Mouse (Mus musculus): ENCODE results near the gene Tnrc6c. TPM values are rescaled to one million over a fixed set of nuclear protein-coding genes. Genes with fewer than 3 reads are reported as not detected.
A peak's percentile ranks its signal among the peaks of the same experiment; 100 is the strongest.

Tnrc6c gene
- polyA plus RNA-seq, 1 experiment from 2014 or later: 18.9 TPM

- H3K4me3 ChIP-seq (ENCODE audit: low read length): no peak overlapping the region
- H3K27me3 ChIP-seq (replicated peaks; ENCODE audit: control insufficient read depth, insufficient read depth, low read length): no peaks in the 10 kb centered on the region
- no peak overlapping the region for H3K27ac ChIP-seq (ENCODE audit: low read depth, low read length)
- ATAC-seq: no peak
- peaks cover 29% of the 10 kb centered on the region for H3K4me1 ChIP-seq (ENCODE audit: control insufficient read depth, insufficient read depth, low read depth, low read length)
- H3K4me2 ChIP-seq (ENCODE audit: low read length): no peak overlapping the region
- WGBS: 67% methylated on average over 2 of the region's 2 CpGs
- H3K9ac ChIP-seq (ENCODE audit: low read depth, low read length): no peak overlapping the region
- no peaks in the 10 kb centered on the region for H3K9me3 ChIP-seq (ENCODE audit: control insufficient read depth, low read length)
- H3K36me3 ChIP-seq (ENCODE audit: control insufficient read depth, insufficient read depth, low read length): no peaks in the 10 kb centered on the region
Observed at GRCm38 (mm10) chr11:117629865-117630264, 24.2 kb upstream of the Tnrc6c start.

- Histone ChIP-seq H3K4me3 (ENCODE audit: low read length) (no peak overlapping the region), H3K4me1 (ENCODE audit: control insufficient read depth, insufficient read depth, low read depth, low read length) (peaks cover 27% of the 10 kb centered on the region), H3K9me3 (ENCODE audit: control insufficient read depth, low read length) (no peaks in the 10 kb centered on the region), H3K36me3 (ENCODE audit: control insufficient read depth, insufficient read depth, low read length) (no peaks in the 10 kb centered on the region), H3K27ac (ENCODE audit: low read depth, low read length) (no peak overlapping the region), H3K4me2 (ENCODE audit: low read length) (no peak overlapping the region), H3K27me3 (replicated peaks; ENCODE audit: control insufficient read depth, insufficient read depth, low read length) (no peaks in the 10 kb centered on the region), H3K9ac (ENCODE audit: low read depth, low read length) (no peak overlapping the region)
- ATAC-seq: no peak
- WGBS: 94% methylated on average over 10 of the region's 11 CpGs
Observed at GRCm38 (mm10) chr11:117630868-117631565, 23.1 kb upstream of the Tnrc6c start.

- H3K9me3 ChIP-seq (ENCODE audit: control insufficient read depth, low read length): no peaks in the 10 kb centered on the region
- H3K36me3 ChIP-seq (ENCODE audit: control insufficient read depth, insufficient read depth, low read length): no peaks in the 10 kb centered on the region
- peaks cover 12% of the 10 kb centered on the region for H3K4me1 ChIP-seq (ENCODE audit: control insufficient read depth, insufficient read depth, low read depth, low read length)
- no peak overlapping the region for H3K9ac ChIP-seq (ENCODE audit: low read depth, low read length)
- H3K4me2 ChIP-seq (ENCODE audit: low read length): no peak overlapping the region
- WGBS: 84% methylated on average over 3 of the region's 3 CpGs
- H3K27ac ChIP-seq (ENCODE audit: low read depth, low read length): no peak overlapping the region
- ATAC-seq: no peak
- no peaks in the 10 kb centered on the region for H3K27me3 ChIP-seq (replicated peaks; ENCODE audit: control insufficient read depth, insufficient read depth, low read length)
- no peak overlapping the region for H3K4me3 ChIP-seq (ENCODE audit: low read length)
Observed at GRCm38 (mm10) chr11:117633310-117633709, 20.8 kb upstream of the Tnrc6c start.

GRCm38 (mm10) chr11:117638386-117638785, 15.7 kb upstream of the Tnrc6c start:
- Histone ChIP-seq H3K4me1 (ENCODE audit: control insufficient read depth, insufficient read depth, low read depth, low read length) (peaks cover 6% of the 10 kb centered on the region; the same call in 1 of the 2 replicates), H3K36me3 (ENCODE audit: control insufficient read depth, insufficient read depth, low read length) (no peaks in the 10 kb centered on the region), H3K4me3 (ENCODE audit: low read length) (no peak overlapping the region), H3K27ac (ENCODE audit: low read depth, low read length) (no peak overlapping the region), H3K9ac (ENCODE audit: low read depth, low read length) (no peak overlapping the region), H3K4me2 (ENCODE audit: low read length) (no peak overlapping the region), H3K27me3 (replicated peaks; ENCODE audit: control insufficient read depth, insufficient read depth, low read length) (no peaks in the 10 kb centered on the region), H3K9me3 (ENCODE audit: control insufficient read depth, low read length) (no peaks in the 10 kb centered on the region)
- no peak for ATAC-seq
- WGBS: 31% methylated on average over 7 of the region's 7 CpGs

- H3K4me2 ChIP-seq (ENCODE audit: low read length): no peak overlapping the region
- no peak overlapping the region for H3K4me3 ChIP-seq (ENCODE audit: low read length)
- no peaks in the 10 kb centered on the region for H3K27me3 ChIP-seq (replicated peaks; ENCODE audit: control insufficient read depth, insufficient read depth, low read length)
- H3K9me3 ChIP-seq (ENCODE audit: control insufficient read depth, low read length): no peaks in the 10 kb centered on the region
- no peaks in the 10 kb centered on the region for H3K36me3 ChIP-seq (ENCODE audit: control insufficient read depth, insufficient read depth, low read length)
- ATAC-seq: no peak
- 58% methylated on average over 11 of the region's 11 CpGs for WGBS
- H3K27ac ChIP-seq (ENCODE audit: low read depth, low read length): no peak overlapping the region
- H3K9ac ChIP-seq (ENCODE audit: low read depth, low read length): no peak overlapping the region
- peaks cover 6% of the 10 kb centered on the region; the same call in 1 of the 2 replicates for H3K4me1 ChIP-seq (ENCODE audit: control insufficient read depth, insufficient read depth, low read depth, low read length)
Observed at GRCm38 (mm10) chr11:117638809-117639208, 15.3 kb upstream of the Tnrc6c start.

GRCm38 (mm10) chr11:117639331-117639970, 14.6 kb upstream of the Tnrc6c start:
- no peaks in the 10 kb centered on the region for H3K27me3 ChIP-seq (replicated peaks; ENCODE audit: control insufficient read depth, insufficient read depth, low read length)
- no peak overlapping the region for H3K4me2 ChIP-seq (ENCODE audit: low read length)
- peaks cover 6% of the 10 kb centered on the region; the same call in 1 of the 2 replicates for H3K4me1 ChIP-seq (ENCODE audit: control insufficient read depth, insufficient read depth, low read depth, low read length)
- 82% methylated on average over 7 of the region's 7 CpGs for WGBS
- no peaks in the 10 kb centered on the region for H3K36me3 ChIP-seq (ENCODE audit: control insufficient read depth, insufficient read depth, low read length)
- no peak for ATAC-seq
- no peaks in the 10 kb centered on the region for H3K9me3 ChIP-seq (ENCODE audit: control insufficient read depth, low read length)
- no peak overlapping the region for H3K27ac ChIP-seq (ENCODE audit: low read depth, low read length)
- no peak overlapping the region for H3K9ac ChIP-seq (ENCODE audit: low read depth, low read length)
- H3K4me3 ChIP-seq (ENCODE audit: low read length): no peak overlapping the region

GRCm38 (mm10) chr11:117642181-117642580, 11.9 kb upstream of the Tnrc6c start:
- no peaks in the 10 kb centered on the region for H3K9me3 ChIP-seq (ENCODE audit: control insufficient read depth, low read length)
- no peaks in the 10 kb centered on the region for H3K36me3 ChIP-seq (ENCODE audit: control insufficient read depth, insufficient read depth, low read length)
- no peak for ATAC-seq
- no peak overlapping the region for H3K4me2 ChIP-seq (ENCODE audit: low read length)
- no peak overlapping the region for H3K4me3 ChIP-seq (ENCODE audit: low read length)
- no peak overlapping the region for H3K9ac ChIP-seq (ENCODE audit: low read depth, low read length)
- peaks cover 3% of the 10 kb centered on the region; the same call in 1 of the 2 replicates for H3K4me1 ChIP-seq (ENCODE audit: control insufficient read depth, insufficient read depth, low read depth, low read length)
- no peak overlapping the region for H3K27ac ChIP-seq (ENCODE audit: low read depth, low read length)
- no peaks in the 10 kb centered on the region for H3K27me3 ChIP-seq (replicated peaks; ENCODE audit: control insufficient read depth, insufficient read depth, low read length)
- 89% methylated on average over 2 of the region's 2 CpGs for WGBS

GRCm38 (mm10) chr11:117643240-117643639, 10.8 kb upstream of the Tnrc6c start:
- no peak overlapping the region for H3K4me3 ChIP-seq (ENCODE audit: low read length)
- peaks cover 3% of the 10 kb centered on the region; the same call in 1 of the 2 replicates for H3K4me1 ChIP-seq (ENCODE audit: control insufficient read depth, insufficient read depth, low read depth, low read length)
- H3K27me3 ChIP-seq (replicated peaks; ENCODE audit: control insufficient read depth, insufficient read depth, low read length): no peaks in the 10 kb centered on the region
- no peaks in the 10 kb centered on the region for H3K9me3 ChIP-seq (ENCODE audit: control insufficient read depth, low read length)
- 56% methylated on average over 10 of the region's 10 CpGs for WGBS
- no peak overlapping the region for H3K4me2 ChIP-seq (ENCODE audit: low read length)
- no peaks in the 10 kb centered on the region for H3K36me3 ChIP-seq (ENCODE audit: control insufficient read depth, insufficient read depth, low read length)
- ATAC-seq: 0 out of 2 replicates have a peak, but pooled peaks have one; percentile 17
- H3K9ac ChIP-seq (ENCODE audit: low read depth, low read length): no peak overlapping the region
- H3K27ac ChIP-seq (ENCODE audit: low read depth, low read length): no peak overlapping the region

- no peak for ATAC-seq
- Histone ChIP-seq H3K4me1 (ENCODE audit: control insufficient read depth, insufficient read depth, low read depth, low read length) (no peaks in the 10 kb centered on the region), H3K27me3 (replicated peaks; ENCODE audit: control insufficient read depth, insufficient read depth, low read length) (no peaks in the 10 kb centered on the region; the same call in 1 of the 2 replicates), H3K9me3 (ENCODE audit: control insufficient read depth, low read length) (no peaks in the 10 kb centered on the region), H3K36me3 (ENCODE audit: control insufficient read depth, insufficient read depth, low read length) (no peaks in the 10 kb centered on the region), H3K9ac (ENCODE audit: low read depth, low read length) (no peak overlapping the region), H3K4me2 (ENCODE audit: low read length) (no peak overlapping the region), H3K4me3 (ENCODE audit: low read length) (no peak overlapping the region), H3K27ac (ENCODE audit: low read depth, low read length) (no peak overlapping the region)
- 50% methylated on average over 4 of the region's 4 CpGs for WGBS
Observed at GRCm38 (mm10) chr11:117646786-117647185, 7.3 kb upstream of the Tnrc6c start.
